Mouse (Mus musculus): ENCODE results near the gene Drd2. TPM values are rescaled to one million over a fixed set of nuclear protein-coding genes. Genes with fewer than 3 reads are reported as not detected.

The Drd2 gene
- polyA plus RNA-seq, 2 experiments, result 0.05 TPM; not detected in 1

- no peaks in the 10 kb centered on the region for H3K4me1 ChIP-seq (ENCODE audit: control insufficient read depth, insufficient read depth, low read length)
Observed at GRCm38 (mm10) chr9:49410621-49411020, 70.2 kb downstream of the Drd2 start.

GRCm38 (mm10) chr9:49423866-49424265, 83.4 kb downstream of the Drd2 start:
- H3K27ac ChIP-seq (replicated peaks; ENCODE audit: low read depth, low read length), result no peak overlapping the region
- DNase-seq (ENCODE audit: low spot score) (no peak), ATAC-seq (ENCODE audit: low FRiP score, low read depth) (no peak)

More at GRCm38 (mm10) chr9:49410621-49411020, 70.2 kb downstream of the Drd2 start:
- no peaks in the 10 kb centered on the region for H3K36me3 ChIP-seq (ENCODE audit: control insufficient read depth, insufficient read depth, low read length)
- DNase-seq (ENCODE audit: low spot score) (no peak), ATAC-seq (ENCODE audit: low FRiP score, low read depth) (no peak)
- H3K9me3 ChIP-seq (ENCODE audit: control insufficient read depth, low read length), result no peaks in the 10 kb centered on the region
- H3K27me3 ChIP-seq (ENCODE audit: control insufficient read depth, insufficient read depth, low read length), result no peaks in the 10 kb centered on the region
- no peak overlapping the region for H3K4me2 ChIP-seq (replicated peaks; ENCODE audit: low read depth, low read length, severe bottlenecking)
- no peak overlapping the region for H3K4me3 ChIP-seq (replicated peaks; ENCODE audit: low read length)
- H3K27ac ChIP-seq (replicated peaks; ENCODE audit: low read depth, low read length), result no peak overlapping the region
- TF ChIP-seq POLR2A (IDR thresholded peaks at IDR 0.05; ENCODE audit: borderline replicate concordance, extremely low read depth, insufficient read depth, insufficient read length), result no peak
- 85% methylated on average over 5 of the region's 5 CpGs for WGBS
- no peak overlapping the region for H3K9ac ChIP-seq (ENCODE audit: low read depth, low read length, severe bottlenecking)

GRCm38 (mm10) chr9:49425585-49425984, 85.2 kb downstream of the Drd2 start:
- no peaks in the 10 kb centered on the region for H3K27me3 ChIP-seq (ENCODE audit: control insufficient read depth, insufficient read depth, low read length)
- no peak for TF ChIP-seq POLR2A (IDR thresholded peaks at IDR 0.05; ENCODE audit: borderline replicate concordance, extremely low read depth, insufficient read depth, insufficient read length)
- no peaks in the 10 kb centered on the region for H3K9me3 ChIP-seq (ENCODE audit: control insufficient read depth, low read length)
- 50% methylated on average over 1 of the region's 1 CpGs for WGBS
- no peak overlapping the region for H3K9ac ChIP-seq (ENCODE audit: low read depth, low read length, severe bottlenecking)
- no peak overlapping the region for H3K27ac ChIP-seq (replicated peaks; ENCODE audit: low read depth, low read length)
- no peaks in the 10 kb centered on the region for H3K4me1 ChIP-seq (ENCODE audit: control insufficient read depth, insufficient read depth, low read length)
- no peak overlapping the region for H3K4me3 ChIP-seq (replicated peaks; ENCODE audit: low read length)
- no peak overlapping the region for H3K4me2 ChIP-seq (replicated peaks; ENCODE audit: low read depth, low read length, severe bottlenecking)
- DNase-seq (ENCODE audit: low spot score), result no peak
- H3K36me3 ChIP-seq (ENCODE audit: control insufficient read depth, insufficient read depth, low read length), result no peaks in the 10 kb centered on the region
- no peak for ATAC-seq (ENCODE audit: low FRiP score, low read depth)

More at GRCm38 (mm10) chr9:49423866-49424265, 83.4 kb downstream of the Drd2 start:
- H3K27me3 ChIP-seq (ENCODE audit: control insufficient read depth, insufficient read depth, low read length), result no peaks in the 10 kb centered on the region
- H3K36me3 ChIP-seq (ENCODE audit: control insufficient read depth, insufficient read depth, low read length), result no peaks in the 10 kb centered on the region
- H3K4me1 ChIP-seq (ENCODE audit: control insufficient read depth, insufficient read depth, low read length), result no peaks in the 10 kb centered on the region
- TF ChIP-seq POLR2A (IDR thresholded peaks at IDR 0.05; ENCODE audit: borderline replicate concordance, extremely low read depth, insufficient read depth, insufficient read length), result no peak
- no peaks in the 10 kb centered on the region for H3K9me3 ChIP-seq (ENCODE audit: control insufficient read depth, low read length)
- no peak overlapping the region for H3K4me2 ChIP-seq (replicated peaks; ENCODE audit: low read depth, low read length, severe bottlenecking)
- 92% methylated on average over 5 of the region's 5 CpGs for WGBS
- no peak overlapping the region for H3K9ac ChIP-seq (ENCODE audit: low read depth, low read length, severe bottlenecking)
- H3K4me3 ChIP-seq (replicated peaks; ENCODE audit: low read length), result no peak overlapping the region

GRCm38 (mm10) chr9:49426921-49427320, 86.5 kb downstream of the Drd2 start, which contains the start of gene Ankk1:
Gene Ankk1 (minus strand): TSS chr9:49427021.
- ATAC-seq (ENCODE audit: low FRiP score, low read depth) (no peak), DNase-seq (ENCODE audit: low spot score) (no peak)
- no peaks in the 10 kb centered on the region for H3K9me3 ChIP-seq (ENCODE audit: control insufficient read depth, low read length)
- no peak within 1 kb of the TSS for H3K4me2 ChIP-seq (replicated peaks; ENCODE audit: low read depth, low read length, severe bottlenecking)
- no peaks in the 10 kb centered on the region for H3K27me3 ChIP-seq (ENCODE audit: control insufficient read depth, insufficient read depth, low read length)
- 81% methylated on average over 7 of the region's 7 CpGs for WGBS
- TF ChIP-seq POLR2A (IDR thresholded peaks at IDR 0.05; ENCODE audit: borderline replicate concordance, extremely low read depth, insufficient read depth, insufficient read length), result no peak
- H3K4me3 ChIP-seq (replicated peaks; ENCODE audit: low read length), result no peak within 1 kb of the TSS
- H3K4me1 ChIP-seq (ENCODE audit: control insufficient read depth, insufficient read depth, low read length), result no peaks in the 10 kb centered on the region
- H3K27ac ChIP-seq (replicated peaks; ENCODE audit: low read depth, low read length), result no peak within 1 kb of the TSS
- H3K9ac ChIP-seq (ENCODE audit: low read depth, low read length, severe bottlenecking), result no peak within 1 kb of the TSS
- no peaks in the 10 kb centered on the region for H3K36me3 ChIP-seq (ENCODE audit: control insufficient read depth, insufficient read depth, low read length)

- no peak overlapping the region for H3K4me2 ChIP-seq (replicated peaks; ENCODE audit: low read depth, low read length, severe bottlenecking)
- H3K4me1 ChIP-seq (ENCODE audit: control insufficient read depth, insufficient read depth, low read length), result no peaks in the 10 kb centered on the region
- no peaks in the 10 kb centered on the region for H3K9me3 ChIP-seq (ENCODE audit: control insufficient read depth, low read length)
- H3K9ac ChIP-seq (ENCODE audit: low read depth, low read length, severe bottlenecking), result no peak overlapping the region
- no peak for DNase-seq (ENCODE audit: low spot score)
- TF ChIP-seq POLR2A (IDR thresholded peaks at IDR 0.05; ENCODE audit: borderline replicate concordance, extremely low read depth, insufficient read depth, insufficient read length), result no peak
- no peak overlapping the region for H3K27ac ChIP-seq (replicated peaks; ENCODE audit: low read depth, low read length)
- ATAC-seq (ENCODE audit: low FRiP score, low read depth), result no peak
- no peaks in the 10 kb centered on the region for H3K36me3 ChIP-seq (ENCODE audit: control insufficient read depth, insufficient read depth, low read length)
- 76% methylated on average over 5 of the region's 5 CpGs for WGBS
- H3K27me3 ChIP-seq (ENCODE audit: control insufficient read depth, insufficient read depth, low read length), result no peaks in the 10 kb centered on the region
- no peak overlapping the region for H3K4me3 ChIP-seq (replicated peaks; ENCODE audit: low read length)
Observed at GRCm38 (mm10) chr9:49427478-49427877, 87.1 kb downstream of the Drd2 start.

- no peak overlapping the region for H3K9ac ChIP-seq (ENCODE audit: low read depth, low read length, severe bottlenecking)
- H3K4me2 ChIP-seq (replicated peaks; ENCODE audit: low read depth, low read length, severe bottlenecking), result no peak overlapping the region
- no peaks in the 10 kb centered on the region for H3K4me1 ChIP-seq (ENCODE audit: control insufficient read depth, insufficient read depth, low read length)
- ATAC-seq (ENCODE audit: low FRiP score, low read depth), result no peak
- H3K27me3 ChIP-seq (ENCODE audit: control insufficient read depth, insufficient read depth, low read length), result no peaks in the 10 kb centered on the region
- DNase-seq (ENCODE audit: low spot score), result no peak
- WGBS, result 69% methylated on average over 3 of the region's 3 CpGs
- H3K36me3 ChIP-seq (ENCODE audit: control insufficient read depth, insufficient read depth, low read length), result no peaks in the 10 kb centered on the region
- H3K4me3 ChIP-seq (replicated peaks; ENCODE audit: low read length), result no peak overlapping the region
- H3K27ac ChIP-seq (replicated peaks; ENCODE audit: low read depth, low read length), result no peak overlapping the region
- H3K9me3 ChIP-seq (ENCODE audit: control insufficient read depth, low read length), result no peaks in the 10 kb centered on the region
- no peak for TF ChIP-seq POLR2A (IDR thresholded peaks at IDR 0.05; ENCODE audit: borderline replicate concordance, extremely low read depth, insufficient read depth, insufficient read length)
Observed at GRCm38 (mm10) chr9:49442621-49443020, 102.2 kb downstream of the Drd2 start.
